Mouse (Mus musculus) embryonic facial prominence, embryonic 11.5 days (tissue): ENCODE results near the gene Stk10. TPM values are rescaled to one million over a fixed set of nuclear protein-coding genes. Genes with fewer than 3 reads are reported as not detected.

ENCODE experiments used
- polyA plus RNA-seq: library from polyadenylated mRNA; unstranded; fragments of >200 nt; fragmentation: Nextera tagmentation; extraction: Ambion mirVana; gene quantifications from 2 replicates; pipeline ENCODE4 v1.2.1, GENCODE M21; 2014

Gene Stk10
- polyA plus RNA-seq, 1 experiment from 2014 or later = 1.4 TPM

Other genes with a start within 250 kb of the Stk10 start
- 2,270 and 2,500 TPM in 2 replicates for gene Hba-a1, start 249.8 kb upstream of the Stk10 start, polyA plus RNA-seq
- gene Hbq1b, start 246.3 kb upstream of the Stk10 start, polyA plus RNA-seq = 6.3 and 6.8 TPM in 2 replicates
- gene Hba-a2, start 236.8 kb upstream of the Stk10 start, polyA plus RNA-seq = 4,574 and 5,165 TPM in 2 replicates
- 0.50 TPM in 1 of 2 replicates, not detected in the other for gene Hbq1a, start 233.2 kb upstream of the Stk10 start, polyA plus RNA-seq
- 17.2 and 18.0 TPM in 2 replicates for gene Sh3pxd2b, start 185.5 kb upstream of the Stk10 start, polyA plus RNA-seq
- 99.8 and 104 TPM in 2 replicates for gene Ubtd2, start 77.9 kb upstream of the Stk10 start, polyA plus RNA-seq
- 0.65 TPM in 1 of 2 replicates, not detected in the other for gene Efcab9, start 1.2 kb upstream of the Stk10 start, polyA plus RNA-seq
- gene Fbxw11, start 109.4 kb downstream of the Stk10 start, polyA plus RNA-seq = 83.3 and 90.6 TPM in 2 replicates